Comparison of ENCODE assay signal across 13 mouse cellular contexts in the genomic region with DNA sequence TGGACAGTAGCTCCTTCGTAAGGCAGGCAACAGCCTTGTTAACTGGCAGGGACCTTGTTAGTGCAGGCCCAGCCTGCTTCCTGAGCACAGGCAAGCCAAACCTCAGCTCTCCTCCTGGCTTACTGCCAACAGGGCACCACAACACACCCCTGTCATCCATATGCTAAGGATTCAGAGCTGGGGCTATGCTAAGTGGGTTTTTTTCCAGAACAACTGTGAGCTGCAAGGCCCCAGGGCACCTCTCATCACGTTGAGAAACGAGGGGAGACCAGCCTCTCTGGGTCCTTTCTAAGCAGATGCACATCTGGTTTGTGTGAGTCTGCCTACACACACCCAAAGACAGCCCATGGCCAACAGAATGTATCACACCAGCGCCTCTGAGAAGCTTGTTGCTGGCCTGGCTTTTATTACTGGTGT.
DNase-seq lines count a peak whose midpoint lies in the region; ATAC-seq and TF ChIP-seq lines count a peak whose summit lies in the region.
"Had no signal": no experiment of that assay in that cellular context is flagged by ENCODE, and none has a peak within 500 bp of the region (broad histone marks: within the 10 kb centered on the region; RNA-seq: fewer than 3 reads in every experiment).

No protein-coding gene starts in this region.

- H3K27ac ChIP-seq in hindbrain, embryonic 16.5 days (ENCODE audit: low read depth, low read length) = no peak overlapping the region
- no peak overlapping the region for H3K27ac ChIP-seq in hindbrain, embryonic 14.5 days
- no peak overlapping the region for H3K27ac ChIP-seq in embryonic fibroblast, embryonic 13.5 days (ENCODE audit: insufficient read depth, low read length)
- H3K27ac ChIP-seq: forebrain, embryonic 10.5 days; midbrain, embryonic 13.5 days had no signal

- WGBS in hindbrain, embryonic 16.5 days = 57% methylated on average over 4 of the region's 4 CpGs
- 64% methylated on average over 4 of the region's 4 CpGs for WGBS in hindbrain, embryonic 14.5 days

- H3K27me3 ChIP-seq in hindbrain, embryonic 16.5 days (replicated peaks; ENCODE audit: control insufficient read depth, insufficient read depth, low read length) = no peaks in the 10 kb centered on the region
- no peaks in the 10 kb centered on the region for H3K27me3 ChIP-seq in hindbrain, embryonic 14.5 days (ENCODE audit: control insufficient read depth, insufficient read depth, low read length)
- H3K27me3 ChIP-seq: midbrain, embryonic 13.5 days had no signal

- no peaks in the 10 kb centered on the region for H3K36me3 ChIP-seq in hindbrain, embryonic 16.5 days (ENCODE audit: control insufficient read depth, insufficient read depth, low read length)
- no peaks in the 10 kb centered on the region for H3K36me3 ChIP-seq in hindbrain, embryonic 14.5 days (replicated peaks; ENCODE audit: control insufficient read depth, insufficient read depth)
- H3K36me3 ChIP-seq: forebrain, embryonic 10.5 days; midbrain, embryonic 13.5 days had no signal

- no peaks in the 10 kb centered on the region for H3K9me3 ChIP-seq in hindbrain, embryonic 16.5 days (ENCODE audit: control insufficient read depth, low read length)
- H3K9me3 ChIP-seq in hindbrain, embryonic 14.5 days (ENCODE audit: control insufficient read depth, low read length) = no peaks in the 10 kb centered on the region
- H3K9me3 ChIP-seq: forebrain, embryonic 10.5 days; midbrain, embryonic 13.5 days had no signal

- peak; percentile 22 for DNase-seq in adrenal gland, postnatal 14 days
- DNase-seq in adrenal gland, postnatal 4 days (ENCODE audit: low spot score in 2 of 2) = no peak
- no peak for DNase-seq in hindbrain, embryonic 14.5 days (ENCODE audit: low spot score)
- DNase-seq in brain, embryonic 14.5 days (ENCODE audit: low read depth) = peak; percentile 88
- no peak for DNase-seq in frontal cortex, postnatal 36 days (ENCODE audit: low spot score in 2 of 2)
- DNase-seq: lung, postnatal 14 days; thymus, adult 18-20 months had no signal

- H3K4me3 ChIP-seq in hindbrain, embryonic 16.5 days (ENCODE audit: low read length) = no peak overlapping the region
- H3K4me3 ChIP-seq in hindbrain, embryonic 14.5 days (replicated peaks; ENCODE audit: low read length) = no peak overlapping the region
- H3K4me3 ChIP-seq in embryonic fibroblast, embryonic 13.5 days (ENCODE audit: insufficient read depth, low read length) = no peak overlapping the region
- H3K4me3 ChIP-seq: forebrain, embryonic 10.5 days; midbrain, embryonic 13.5 days had no signal

- ATAC-seq in hindbrain, embryonic 16.5 days = peak; percentile 42; the same call in 1 of the 2 replicates
- no peak for ATAC-seq in hindbrain, embryonic 14.5 days (ENCODE audit: low FRiP score)
- no peak for ATAC-seq in inflammation-experienced regulatory T-cells, adult 6 months
- ATAC-seq: activated CD4-positive, CD25-positive, alpha-beta regulatory T cell, adult 4 months; midbrain, embryonic 13.5 days had no signal

- H3K4me1 ChIP-seq in hindbrain, embryonic 16.5 days (ENCODE audit: control insufficient read depth, insufficient read depth, low read depth, low read length) = peaks cover 7% of the 10 kb centered on the region
- no peaks in the 10 kb centered on the region; the same call in 1 of the 2 replicates for H3K4me1 ChIP-seq in hindbrain, embryonic 14.5 days (replicated peaks; ENCODE audit: control insufficient read depth, insufficient read depth, low read length)
- no peaks in the 10 kb centered on the region for H3K4me1 ChIP-seq in embryonic fibroblast, embryonic 13.5 days (ENCODE audit: control insufficient read depth, insufficient read depth, low read length)

- no peak for TF ChIP-seq POLR2A in brain, embryonic 14.5 days (IDR thresholded peaks at IDR 0.05; ENCODE audit: borderline replicate concordance, extremely low read depth, insufficient read depth, insufficient read length, poor library complexity, severe bottlenecking)
- TF ChIP-seq POLR2A in embryonic fibroblast, embryonic 13.5 days (IDR thresholded peaks at IDR 0.05; ENCODE audit: low read depth, low read length) = no peak

- H3K9ac ChIP-seq in hindbrain, embryonic 16.5 days (ENCODE audit: low read depth, low read length) = no peak overlapping the region
- H3K9ac ChIP-seq in hindbrain, embryonic 14.5 days = no peak overlapping the region
- H3K9ac ChIP-seq: midbrain, embryonic 13.5 days had no signal

- no peak overlapping the region for H3K4me2 ChIP-seq in hindbrain, embryonic 16.5 days (ENCODE audit: low read length)
- H3K4me2 ChIP-seq in hindbrain, embryonic 14.5 days (replicated peaks) = no peak overlapping the region
- H3K4me2 ChIP-seq: midbrain, embryonic 13.5 days had no signal

- peak; percentile 8; the same call in 1 of the 2 replicates for TF ChIP-seq CTCF in brain, embryonic 14.5 days (IDR thresholded peaks at IDR 0.05; ENCODE audit: borderline replicate concordance, extremely low read depth, insufficient read depth, insufficient read length)
- TF ChIP-seq CTCF in embryonic fibroblast, embryonic 13.5 days (IDR thresholded peaks at IDR 0.05; ENCODE audit: borderline replicate concordance, insufficient read depth, low read length) = 0 out of 2 replicates have a peak, but pooled peaks have one; percentile 22

Comparison
In these comparisons a context has a peak if more than half of its experiments do, and no peak if none do; other contexts are left out.
1. DNase-seq: peak in adrenal gland, postnatal 14 days (single experiment) and brain, embryonic 14.5 days (single experiment); none in adrenal gland, postnatal 4 days (0 of 2), hindbrain, embryonic 14.5 days (single experiment) and frontal cortex, postnatal 36 days (0 of 2).